Mouse (Mus musculus): ENCODE measurements around the gene Spag6. TPM values are rescaled to one million over a fixed set of nuclear protein-coding genes. Genes with fewer than 3 reads are reported as not detected.

The Spag6 gene
- 0.01 and 0.05 TPM in 2 replicates for polyA plus RNA-seq (2012; rRNA removed)

GRCm38 (mm10) chr2:18693871-18694610 is at the start of gene Spag6:
Spag6 (plus strand) TSS chr2:18694032.

GRCm38 (mm10) chr2:18672133-18672765 is 21.6 kb upstream of the Spag6 start, which contains the start of gene Commd3:
Commd3 (plus strand) TSS chr2:18672384.

DNA sequence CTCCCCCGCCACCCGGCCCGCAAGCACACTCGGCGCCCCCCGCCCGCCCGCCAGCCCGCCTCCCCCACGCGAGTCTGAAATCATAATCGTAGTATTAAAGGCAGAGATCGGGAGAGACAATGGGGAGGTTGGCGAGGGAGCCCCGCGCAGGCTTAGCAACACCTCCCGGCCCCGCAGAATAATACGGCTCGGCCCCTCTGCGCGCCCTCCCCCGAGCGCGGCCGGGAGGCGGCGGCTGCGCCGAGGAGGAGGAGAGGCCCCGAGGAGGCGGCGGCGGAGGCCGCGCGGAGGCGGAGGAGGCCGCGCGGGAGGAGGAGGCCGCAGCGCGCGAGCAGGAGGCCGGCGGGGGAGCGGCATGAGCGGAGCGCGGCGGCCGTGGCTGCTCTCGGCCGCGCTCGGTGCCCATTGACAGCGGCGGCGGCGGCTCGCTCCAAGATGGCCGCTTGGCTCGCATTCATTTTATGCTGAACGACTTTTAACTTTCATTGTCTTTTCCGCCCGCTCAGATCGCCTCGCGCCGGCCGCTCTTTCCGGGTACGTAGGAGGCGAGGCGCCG is 16.8 kb upstream of the Spag6 start, which contains the start of gene Bmi1:
Bmi1 (plus strand) TSS at position 83 of the 556 bp plus-strand sequence.

Other genes starting within 250 kb of the Spag6 start
- 167 and 172 TPM in 2 replicates for gene Commd3, start 21.6 kb upstream of the Spag6 start, polyA plus RNA-seq (2012; rRNA removed)
- gene Bmi1, start 17.0 kb upstream of the Spag6 start, polyA plus RNA-seq (2012; rRNA removed), result 74.4 and 75.6 TPM in 2 replicates

Measured in central nervous system, embryonic 18 days (tissue).